Mouse (Mus musculus) megakaryocyte, embryonic 14.5 days (primary cell): ENCODE data around the gene Fgfr2. TPM values are rescaled to one million over a fixed set of nuclear protein-coding genes. Genes with fewer than 3 reads are reported as not detected.

Source experiments
- H3K27me3 ChIP-seq: replicated peaks from 2 replicates; pipeline ENCODE3; 2012; ENCODE audit warnings: inconsistent platforms
- H3K36me3 ChIP-seq: replicated peaks from 2 replicates; pipeline ENCODE3; 2012; ENCODE audit warnings: low read length, inconsistent platforms, mixed read lengths
- H3K4me1 ChIP-seq: 2 replicates; pipeline ENCODE4 v1.6.1; 2012; ENCODE audit warnings: inconsistent platforms
- H3K4me3 ChIP-seq: replicated peaks from 2 replicates; pipeline ENCODE3; 2012; ENCODE audit warnings: moderate library complexity, mild to moderate bottlenecking, inconsistent platforms
- H3K9me3 ChIP-seq: 2 replicates; pipeline ENCODE4 v1.6.1; 2012; ENCODE audit warnings: inconsistent platforms
- FLI1 ChIP-seq: IDR thresholded peaks from 2 replicates; pipeline ENCODE4 v1.6.1; 2012; ENCODE audit warnings: low read length, inconsistent platforms, mixed read lengths
- GATA1 ChIP-seq: IDR thresholded peaks from 3 replicates; pipeline ENCODE4 v1.6.1; 2012; ENCODE audit warnings: mixed read lengths, low read length, inconsistent platforms, borderline replicate concordance
- polyA plus RNA-seq: library from polyadenylated mRNA; stranded (reverse); fragments of >175 nt; gene quantifications from 2 replicates; pipeline ENCODE4 v1.2.3, GENCODE M21; 2012; ENCODE audit warnings: low replicate concordance; ENCODE audit not compliant: insufficient read depth

The Fgfr2 gene
- polyA plus RNA-seq, 1 experiment, result 0.45 TPM

DNA sequence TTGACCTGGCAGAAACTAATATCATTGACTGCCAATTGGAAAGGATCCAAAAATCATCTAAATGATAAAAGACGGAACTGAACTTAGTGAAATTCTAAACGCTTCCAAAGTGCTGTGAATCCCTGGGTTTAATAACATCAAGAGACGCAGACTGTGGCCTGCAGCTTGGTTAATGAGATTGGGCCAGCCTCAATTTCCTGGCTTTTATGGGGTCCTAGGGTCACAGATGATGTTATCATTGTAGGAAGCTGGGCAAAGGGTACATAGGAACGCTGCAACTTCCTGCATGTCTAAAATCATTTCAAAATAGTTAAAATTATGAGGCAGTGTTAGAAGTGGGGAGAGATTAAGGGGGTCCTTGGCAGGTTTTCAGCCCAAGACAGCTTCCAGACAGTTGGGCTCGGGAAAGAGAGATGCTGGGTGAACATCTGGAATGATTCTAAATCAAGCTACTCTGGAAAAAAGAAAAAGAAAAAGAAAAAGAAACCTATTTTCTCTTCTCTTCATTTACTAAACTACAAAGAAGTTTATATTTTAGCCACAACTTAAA is 823.4 kb downstream of the Fgfr2 start:
- Histone ChIP-seq H3K4me3 (no peak overlapping the region), H3K36me3 (no peaks in the 10 kb centered on the region), H3K9me3 (peaks cover 9% of the 10 kb centered on the region), H3K4me1 (peaks cover 4% of the 10 kb centered on the region; the same call in 1 of the 2 replicates), H3K27me3 (peaks cover 43% of the 10 kb centered on the region)
- TF ChIP-seq GATA1, result no peak
- TF ChIP-seq FLI1, result no peak

DNA sequence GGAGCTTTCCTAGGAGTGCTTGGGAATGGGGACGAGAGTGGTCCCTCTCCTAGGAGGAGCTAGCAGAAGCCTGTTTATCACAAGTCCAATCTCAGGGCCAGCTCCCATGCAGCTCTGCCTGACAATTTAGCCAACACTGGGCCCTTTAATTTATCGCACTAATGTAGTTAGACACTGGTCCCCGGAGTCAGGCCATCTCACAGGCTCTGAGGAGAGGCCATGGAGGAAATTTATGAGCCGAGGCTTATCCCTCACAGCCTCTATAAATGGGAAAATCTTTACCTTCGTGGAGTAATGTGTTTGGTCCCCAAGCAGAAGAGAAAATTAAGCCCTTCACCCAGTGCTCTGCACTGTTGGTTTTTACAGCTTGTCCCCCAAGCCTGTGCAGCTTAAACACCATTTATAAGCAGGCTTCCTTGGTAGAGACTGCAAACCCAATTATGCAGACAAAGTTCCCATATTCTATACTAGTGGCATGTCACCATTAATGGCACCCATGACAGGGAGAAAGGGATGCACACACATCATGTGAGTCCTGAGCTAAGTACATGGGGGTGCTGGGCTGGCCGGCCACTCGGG is 824.6 kb downstream of the Fgfr2 start:
- TF ChIP-seq GATA1 (no peak), FLI1 (no peak)
- peaks cover 39% of the 10 kb centered on the region for H3K27me3 ChIP-seq
- no peaks in the 10 kb centered on the region for H3K4me1 ChIP-seq
- no peaks in the 10 kb centered on the region for H3K36me3 ChIP-seq
- peaks cover 13% of the 10 kb centered on the region for H3K9me3 ChIP-seq
- H3K4me3 ChIP-seq, result no peak overlapping the region

- Histone ChIP-seq H3K4me3 (no peak overlapping the region), H3K4me1 (no peaks in the 10 kb centered on the region), H3K36me3 (no peaks in the 10 kb centered on the region), H3K9me3 (peaks cover 13% of the 10 kb centered on the region), H3K27me3 (peaks cover 33% of the 10 kb centered on the region)
- no peak for TF ChIP-seq FLI1
- TF ChIP-seq GATA1, result no peak
These were observed 826.3 kb downstream of the Fgfr2 start for GRCm38 (mm10) chr7:132296661-132297443.

DNA sequence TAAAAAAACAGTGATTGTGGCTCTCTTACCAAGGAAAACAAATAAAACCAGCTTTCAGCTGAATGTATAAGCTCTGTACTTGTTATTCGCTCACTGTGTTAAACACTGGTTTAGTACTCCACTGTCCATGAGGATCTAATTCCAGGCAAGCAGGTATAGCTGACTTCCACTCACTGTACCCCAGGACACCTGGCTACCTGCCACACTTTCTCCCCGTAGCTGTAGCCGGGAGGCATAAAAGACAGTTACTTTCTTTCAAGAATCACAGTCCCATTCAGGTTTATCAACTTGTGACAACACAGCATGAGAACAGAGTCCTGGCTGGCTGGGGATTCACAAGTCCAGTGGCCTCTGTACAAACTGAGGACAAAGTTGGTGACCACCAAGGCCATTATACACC is 827.0 kb downstream of the Fgfr2 start:
- no peak overlapping the region for H3K4me3 ChIP-seq
- peaks cover 33% of the 10 kb centered on the region for H3K27me3 ChIP-seq
- no peaks in the 10 kb centered on the region for H3K36me3 ChIP-seq
- peaks cover 13% of the 10 kb centered on the region for H3K9me3 ChIP-seq
- no peak for TF ChIP-seq GATA1
- TF ChIP-seq FLI1, result no peak
- no peaks in the 10 kb centered on the region for H3K4me1 ChIP-seq

DNA sequence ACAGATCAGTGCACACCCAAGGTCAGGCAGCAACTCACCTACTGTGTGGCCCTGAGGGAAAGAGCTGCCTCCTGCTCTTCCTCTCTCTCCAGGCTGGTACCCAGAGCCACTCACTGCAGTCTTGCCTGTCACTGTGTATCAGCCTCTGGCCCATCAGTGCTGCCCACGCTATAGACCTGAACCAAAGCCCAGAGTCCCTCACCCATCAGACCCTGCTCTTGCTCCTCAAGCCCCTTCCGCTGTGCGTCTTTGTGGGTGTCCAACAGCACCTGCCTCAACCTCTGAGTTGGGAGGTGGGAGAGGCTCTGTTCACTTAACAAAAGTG is 835.8 kb downstream of the Fgfr2 start:
- Histone ChIP-seq H3K4me3 (no peak overlapping the region), H3K4me1 (no peaks in the 10 kb centered on the region; the same call in 1 of the 2 replicates), H3K27me3 (peaks cover 30% of the 10 kb centered on the region), H3K36me3 (no peaks in the 10 kb centered on the region), H3K9me3 (no peaks in the 10 kb centered on the region)
- no peak for TF ChIP-seq GATA1
- no peak for TF ChIP-seq FLI1

DNA sequence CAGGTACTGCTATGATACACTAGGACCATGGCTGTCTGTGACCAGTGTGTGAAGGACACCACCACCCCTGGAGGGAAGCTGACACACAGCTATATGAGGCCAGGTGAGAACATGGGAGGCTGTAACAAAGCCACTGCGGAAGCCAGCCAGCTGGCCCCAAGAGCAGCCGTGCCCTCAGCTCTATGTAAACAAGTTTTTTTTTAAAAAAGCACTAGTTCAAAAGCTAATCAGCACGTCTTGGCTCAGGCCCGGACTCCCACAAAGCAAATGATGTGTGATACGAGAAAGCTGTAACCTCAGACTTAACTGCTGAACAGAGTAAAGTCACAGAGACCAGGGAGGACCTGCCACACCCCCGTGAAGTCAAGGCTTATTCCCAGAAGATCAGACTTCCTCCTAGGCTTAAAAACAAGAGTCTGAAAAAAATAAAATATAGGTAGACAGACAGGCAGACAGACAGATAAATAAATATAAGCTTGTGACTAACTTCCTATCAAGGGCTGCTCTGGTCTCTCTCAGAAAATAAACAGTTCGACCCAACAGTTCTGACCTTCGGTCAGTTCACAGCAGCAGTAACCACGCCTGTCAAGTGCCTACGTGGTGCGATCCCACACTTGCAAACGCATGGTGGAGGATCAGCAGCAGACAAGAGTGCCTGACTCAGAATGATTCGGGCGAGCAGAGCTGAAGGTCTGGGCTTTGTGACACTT is 836.4 kb downstream of the Fgfr2 start:
- Histone ChIP-seq H3K36me3 (no peaks in the 10 kb centered on the region), H3K4me1 (no peaks in the 10 kb centered on the region; the same call in 1 of the 2 replicates), H3K27me3 (peaks cover 31% of the 10 kb centered on the region), H3K4me3 (no peak overlapping the region), H3K9me3 (no peaks in the 10 kb centered on the region)
- TF ChIP-seq FLI1, result no peak
- no peak for TF ChIP-seq GATA1

GRCm38 (mm10) chr7:132284795-132285194 is 838.4 kb downstream of the Fgfr2 start:
- Histone ChIP-seq H3K4me1 (no peaks in the 10 kb centered on the region; the same call in 1 of the 2 replicates), H3K4me3 (no peak overlapping the region), H3K36me3 (no peaks in the 10 kb centered on the region), H3K27me3 (peaks cover 32% of the 10 kb centered on the region), H3K9me3 (peaks cover under 1% of the 10 kb centered on the region; the same call in 1 of the 2 replicates)
- TF ChIP-seq GATA1 (no peak), FLI1 (no peak)

GRCm38 (mm10) chr7:132284048-132284737 is 839.0 kb downstream of the Fgfr2 start:
- no peaks in the 10 kb centered on the region; the same call in 1 of the 2 replicates for H3K4me1 ChIP-seq
- peaks cover 28% of the 10 kb centered on the region for H3K27me3 ChIP-seq
- TF ChIP-seq FLI1 (no peak), GATA1 (no peak)

GRCm38 (mm10) chr7:132282576-132282975 is 840.6 kb downstream of the Fgfr2 start:
- TF ChIP-seq GATA1, result no peak
- no peak for TF ChIP-seq FLI1
- H3K9me3 ChIP-seq, result peaks cover 9% of the 10 kb centered on the region

More at GRCm38 (mm10) chr7:132284048-132284737, 839.0 kb downstream of the Fgfr2 start:
- H3K9me3 ChIP-seq, result peaks cover 5% of the 10 kb centered on the region
- no peaks in the 10 kb centered on the region for H3K36me3 ChIP-seq
- no peak overlapping the region for H3K4me3 ChIP-seq

DNA sequence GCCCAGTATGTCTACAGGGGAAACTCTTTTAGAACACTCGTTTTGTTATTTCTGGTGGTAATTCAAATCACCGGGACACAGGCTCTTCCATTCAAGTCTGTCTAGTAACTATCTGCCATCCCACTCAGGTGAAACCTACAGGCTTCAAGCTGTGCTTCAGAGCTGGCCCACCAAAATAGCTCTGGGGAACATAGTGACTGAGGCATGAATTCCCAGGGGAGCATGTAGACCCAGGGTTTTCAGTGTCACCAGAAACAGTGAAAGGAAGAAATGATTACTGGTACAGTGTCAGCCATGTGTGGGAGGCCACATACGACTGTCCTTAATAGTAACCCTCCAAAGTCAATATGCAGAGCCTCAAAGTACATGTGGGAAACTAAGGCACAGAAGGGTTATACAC is 841.0 kb downstream of the Fgfr2 start:
- H3K36me3 ChIP-seq, result no peaks in the 10 kb centered on the region
- H3K4me1 ChIP-seq, result peaks cover 13% of the 10 kb centered on the region
- H3K4me3 ChIP-seq, result no peak overlapping the region
- peaks cover 26% of the 10 kb centered on the region for H3K27me3 ChIP-seq
- TF ChIP-seq GATA1 (no peak), FLI1 (no peak)
- H3K9me3 ChIP-seq, result peaks cover 9% of the 10 kb centered on the region

More at GRCm38 (mm10) chr7:132282576-132282975, 840.6 kb downstream of the Fgfr2 start:
- peaks cover 29% of the 10 kb centered on the region for H3K27me3 ChIP-seq
- H3K4me1 ChIP-seq, result peaks cover 13% of the 10 kb centered on the region
- no peaks in the 10 kb centered on the region for H3K36me3 ChIP-seq
- H3K4me3 ChIP-seq, result no peak overlapping the region
